In the genomic region with DNA sequence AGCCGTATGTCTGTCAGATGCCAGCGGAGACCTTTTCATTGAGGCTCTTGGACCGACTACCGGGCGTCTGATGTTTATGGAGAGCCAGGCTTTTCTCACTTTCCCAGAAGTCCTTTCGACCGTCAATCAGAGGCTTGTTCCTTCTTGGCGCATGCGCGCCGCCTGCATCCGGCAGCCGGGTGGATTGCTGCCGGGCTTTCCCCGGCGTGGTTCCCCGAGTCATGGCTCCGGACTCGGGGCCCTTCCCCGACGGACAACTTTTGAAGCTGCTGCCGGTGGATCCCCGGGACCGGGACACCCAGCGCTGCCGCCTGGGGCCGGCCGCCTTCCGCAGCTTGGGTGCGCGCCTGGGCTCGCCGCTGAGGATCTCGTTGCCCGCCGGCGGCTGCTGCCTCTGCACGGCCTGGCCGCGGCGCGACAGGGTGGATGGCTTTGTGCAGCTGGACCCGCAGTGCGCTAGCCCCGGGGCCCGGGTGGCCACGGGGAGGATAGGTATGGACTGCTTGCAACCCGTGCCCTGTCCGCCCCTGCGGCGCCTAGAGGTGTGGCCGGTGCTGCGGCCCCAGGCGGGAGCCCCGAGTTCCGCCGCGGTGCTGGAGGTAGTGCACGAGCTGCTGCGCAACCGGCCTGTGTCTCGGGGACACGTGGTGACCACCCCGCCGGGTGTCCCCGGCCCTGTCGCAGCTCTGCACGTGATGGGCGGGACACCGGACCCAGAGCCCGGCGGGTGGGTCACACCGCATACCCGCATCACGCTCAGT, we compare ENCODE assay signal across 1 mouse cellular context.
A peak's percentile ranks its signal among the peaks of the same experiment; 100 is the strongest.
TF ChIP-seq lines count a peak whose summit lies in the region.

No protein-coding gene starts in this region.

TF ChIP-seq in CH12.LX, 34 proteins besides CTCF, POLR2A, EP300 and RAD21 (continued from another document):
- TF ChIP-seq CHD2 (IDR thresholded peaks at IDR 0.05; ENCODE audit: low read length) (no peak), HCFC1 (IDR thresholded peaks at IDR 0.05; ENCODE audit: low read depth, low read length) (peak; percentile 78), RCOR1 (conservative IDR thresholded peaks at IDR 0.05; ENCODE audit: low read depth, low read length) (no peak), CHD1 (IDR thresholded peaks at IDR 0.05; ENCODE audit: low read depth, low read length) (no peak; the same call in 1 of the 2 replicates), TCF12 (IDR thresholded peaks at IDR 0.05; ENCODE audit: low read depth, low read length) (peak; percentile 93), USF2 (conservative IDR thresholded peaks at IDR 0.05; ENCODE audit: low read depth, low read length) (no peak), TBP (conservative IDR thresholded peaks at IDR 0.05; ENCODE audit: low read depth, low read length) (peak; percentile 91), SIN3A (IDR thresholded peaks at IDR 0.05; ENCODE audit: low read length) (no peak), POLR2AphosphoS2 (IDR thresholded peaks at IDR 0.05; ENCODE audit: low read depth, low read length) (peak; percentile 87; the same call in 1 of the 2 replicates), NRF1 (IDR thresholded peaks at IDR 0.05; ENCODE audit: low read depth, low read length) (peak; percentile 96), IRF4 (IDR thresholded peaks at IDR 0.05; ENCODE audit: low read depth, low read length) (peak; percentile 29; the same call in 1 of the 2 replicates), JUN (IDR thresholded peaks at IDR 0.05; ENCODE audit: insufficient read depth, low read depth, low read length) (no peak), JUND (conservative IDR thresholded peaks at IDR 0.05; ENCODE audit: low read depth, low read length) (0 out of 2 replicates have a peak, but pooled peaks have one; percentile 7), PAX5 (IDR thresholded peaks at IDR 0.05; ENCODE audit: low read length) (no peak), MEF2A (IDR thresholded peaks at IDR 0.05; ENCODE audit: borderline replicate concordance, low read depth, low read length) (no peak), MXI1 (IDR thresholded peaks at IDR 0.05; ENCODE audit: low read depth, low read length) (peak; percentile 84), USF1 (IDR thresholded peaks at IDR 0.05; ENCODE audit: low read depth, low read length) (0 out of 2 replicates have a peak, but pooled peaks have one; percentile 15), ZC3H11A (IDR thresholded peaks at IDR 0.05; ENCODE audit: low read depth, low read length) (no peak), MAFK (IDR thresholded peaks at IDR 0.05; ENCODE audit: insufficient replicate concordance, low read length) (no peak), ZKSCAN1 (IDR thresholded peaks at IDR 0.05; ENCODE audit: borderline replicate concordance, low read depth, low read length) (no peak), NELFE (IDR thresholded peaks at IDR 0.05; ENCODE audit: low read depth, low read length) (peak; percentile 95), SMC3 (IDR thresholded peaks at IDR 0.05; ENCODE audit: low read depth, low read length) (no peak), KAT2A (IDR thresholded peaks at IDR 0.05; ENCODE audit: insufficient replicate concordance, low read length) (0 out of 2 replicates have a peak, but pooled peaks have one; percentile 59), ELF1 (IDR thresholded peaks at IDR 0.05; ENCODE audit: low read depth, low read length) (peak; percentile 72), ZNF384 (IDR thresholded peaks at IDR 0.05; ENCODE audit: low read depth, low read length) (no peak), MYC (IDR thresholded peaks at IDR 0.05; ENCODE audit: low read depth, low read length) (no peak), MAX (IDR thresholded peaks at IDR 0.05; ENCODE audit: low read length) (peak; percentile 69)
TF ChIP-seq in CH12.LX: peak in this region for 16.
